Mouse (Mus musculus) kidney, embryonic 16.5 days (tissue): ENCODE results near the gene Cidec. TPM values are rescaled to one million over a fixed set of nuclear protein-coding genes. Genes with fewer than 3 reads are reported as not detected.

Experiments
- ATAC-seq: fragments of 200-750 bp; cut with Nextera tagmentation; 2 replicates; pipeline ENCODE4 v1.8.0; 2017; ENCODE audit warnings: moderate TSS enrichment; ENCODE audit not compliant: low FRiP score, low TSS enrichment
- H3K27ac ChIP-seq: fragments of 300-500 bp; sonication (generic); 2 replicates; pipeline ENCODE4 v1.5.1; 2014; ENCODE audit warnings: low read length
- H3K27me3 ChIP-seq: fragments of 300-500 bp; sonication (generic); 2 replicates; pipeline ENCODE4 v1.6.1; 2014; ENCODE audit warnings: low read length, control low read depth, mixed read lengths; ENCODE audit not compliant: insufficient read depth
- H3K36me3 ChIP-seq: fragments of 300-500 bp; sonication (generic); 2 replicates; pipeline ENCODE4 v1.6.1; 2014; ENCODE audit warnings: low read length, control low read depth, mixed read lengths; ENCODE audit not compliant: insufficient read depth
- H3K4me1 ChIP-seq: fragments of 300-500 bp; sonication (generic); 2 replicates; pipeline ENCODE4 v1.6.1; 2014; ENCODE audit warnings: low read length, control low read depth, mixed read lengths; ENCODE audit not compliant: insufficient read depth
- H3K4me2 ChIP-seq: fragments of 300-500 bp; sonication (generic); replicated peaks from 2 replicates; pipeline ENCODE4 v1.6.1; 2014; ENCODE audit warnings: low read depth, low read length
- H3K4me3 ChIP-seq: fragments of 300-500 bp; sonication (generic); 2 replicates; pipeline ENCODE4 v1.5.1; 2014; ENCODE audit warnings: mild to moderate bottlenecking, low read length
- H3K9ac ChIP-seq: fragments of 300-500 bp; sonication (generic); replicated peaks from 2 replicates; pipeline ENCODE4 v1.6.1; 2014; ENCODE audit warnings: low read length
- H3K9me3 ChIP-seq: fragments of 300-500 bp; sonication (generic); 2 replicates; pipeline ENCODE4 v1.6.1; 2016; ENCODE audit warnings: low read length, control low read depth
- WGBS: fragments of 180-500 bp; shearing (Covaris S2); extraction: QIAGEN DNeasy Blood & Tissue Kit; methylation state at CpG from one replicate; pipeline ENCODE4 v1.1.7; 2014; 5-methylcytosine and 5-hydroxymethylcytosine counted together
- polyA plus RNA-seq: library from polyadenylated mRNA; unstranded; fragments of >200 nt; fragmentation: Nextera tagmentation; extraction: Ambion mirVana; gene quantifications from 2 replicates; pipeline ENCODE4 v1.2.1, GENCODE M21; 2015

The Cidec gene
- polyA plus RNA-seq, 1 experiment from 2014 or later: not detected

DNA sequence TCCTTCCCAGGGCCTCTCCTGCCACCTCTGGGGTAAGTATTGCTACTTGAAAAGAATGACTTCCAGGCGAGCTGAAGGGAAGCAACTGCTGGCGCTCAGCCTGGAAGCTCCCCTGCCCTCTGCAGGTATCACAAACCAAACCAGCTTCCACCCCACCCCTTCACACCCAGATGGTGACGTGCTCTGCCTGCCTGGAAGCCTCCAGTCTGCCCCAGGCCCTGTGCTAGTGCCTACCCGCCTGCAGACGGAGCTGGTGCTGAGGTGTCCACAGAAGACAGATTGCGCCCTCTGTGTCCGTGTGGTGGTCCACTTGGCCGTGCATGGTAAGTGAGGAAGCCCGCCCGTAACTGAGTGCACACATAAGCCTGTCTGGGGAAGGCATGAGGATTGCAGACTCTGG is 36.5 kb upstream of the Cidec start:
- ATAC-seq: no peak
- no peaks in the 10 kb centered on the region for H3K9me3 ChIP-seq
- peaks cover 5% of the 10 kb centered on the region for H3K27me3 ChIP-seq
- H3K4me3 ChIP-seq: no peak overlapping the region
- peak overlapping the region; percentile 73; the same call in 1 of the 2 replicates for H3K9ac ChIP-seq
- 75% methylated on average over 10 of the region's 10 CpGs for WGBS
- H3K36me3 ChIP-seq: no peaks in the 10 kb centered on the region
- peaks cover 28% of the 10 kb centered on the region for H3K4me1 ChIP-seq
- peak overlapping the region; percentile 78; the same call in 1 of the 2 replicates for H3K27ac ChIP-seq
- H3K4me2 ChIP-seq: peak overlapping the region; percentile 62

DNA sequence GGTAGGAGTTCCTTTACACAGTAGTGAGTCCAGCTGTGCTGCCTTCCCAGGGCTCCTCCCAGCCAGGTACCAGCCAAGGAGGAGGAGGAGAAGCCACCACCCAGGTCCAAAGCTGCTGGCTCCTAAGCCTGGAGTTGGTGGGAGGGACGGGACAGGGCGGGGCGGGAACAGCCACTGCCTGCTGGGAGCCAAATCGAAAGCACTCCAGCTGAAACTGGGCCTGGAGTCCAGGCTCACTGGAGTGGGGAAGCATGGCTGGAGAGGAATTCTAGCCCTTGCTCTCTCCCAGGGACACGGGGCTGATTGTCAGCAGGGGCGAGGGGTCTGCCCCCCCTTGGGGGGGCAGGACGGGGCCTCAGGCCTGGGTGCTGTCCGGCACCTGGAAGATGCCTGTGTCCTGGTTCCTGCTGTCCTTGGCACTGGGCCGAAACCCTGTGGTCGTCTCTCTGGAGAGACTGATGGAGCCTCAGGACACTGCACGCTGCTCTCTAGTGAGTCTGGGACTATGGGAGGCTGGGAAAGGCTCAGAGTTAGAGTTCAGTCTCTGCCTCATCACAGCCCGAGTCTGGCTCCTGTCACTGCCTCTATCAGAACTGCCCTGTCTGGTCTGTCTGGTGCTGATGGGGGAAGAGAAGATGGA is 35.9 kb upstream of the Cidec start, which contains the start of gene Il17rc:
Gene Il17rc (plus strand): TSS at position 131 of the 640 bp plus-strand sequence.
- Histone ChIP-seq H3K4me1 (peaks cover 28% of the 10 kb centered on the region), H3K27ac (peak within 1 kb of the TSS; percentile 78), H3K9me3 (no peaks in the 10 kb centered on the region), H3K27me3 (peaks cover 5% of the 10 kb centered on the region; the same call in 1 of the 2 replicates), H3K4me3 (peak within 1 kb of the TSS; percentile 40), H3K4me2 (peak within 1 kb of the TSS; percentile 62), H3K36me3 (no peaks in the 10 kb centered on the region), H3K9ac (peak within 1 kb of the TSS; percentile 73)
- WGBS: 20% methylated on average over 12 of the region's 12 CpGs
- ATAC-seq: peak; percentile 76

DNA sequence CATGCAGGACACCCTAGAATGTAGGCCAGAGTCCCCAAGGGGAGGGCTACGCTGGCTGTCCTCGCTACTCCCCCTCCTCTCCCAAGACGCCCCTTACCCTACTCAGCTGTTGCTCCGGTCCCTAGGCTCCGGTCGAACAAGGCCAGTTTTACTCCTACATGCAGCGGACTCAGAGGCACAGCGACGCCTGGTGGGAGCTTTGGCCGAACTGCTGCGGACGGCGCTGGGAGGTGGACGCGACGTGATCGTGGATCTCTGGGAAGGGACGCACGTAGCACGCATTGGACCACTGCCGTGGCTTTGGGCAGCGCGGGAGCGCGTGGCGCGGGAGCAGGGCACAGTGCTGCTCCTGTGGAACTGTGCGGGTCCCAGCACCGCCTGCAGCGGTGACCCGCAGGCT is 33.9 kb upstream of the Cidec start:
- Histone ChIP-seq H3K36me3 (no peaks in the 10 kb centered on the region), H3K4me1 (peaks cover 28% of the 10 kb centered on the region), H3K4me3 (peak overlapping the region; percentile 37), H3K4me2 (peak overlapping the region; percentile 73), H3K9me3 (no peaks in the 10 kb centered on the region), H3K9ac (peak overlapping the region; percentile 63), H3K27me3 (peaks cover 5% of the 10 kb centered on the region; the same call in 1 of the 2 replicates), H3K27ac (no peak overlapping the region)
- WGBS: 1% methylated on average over 31 of the region's 31 CpGs
- peak; percentile 52 for ATAC-seq

DNA sequence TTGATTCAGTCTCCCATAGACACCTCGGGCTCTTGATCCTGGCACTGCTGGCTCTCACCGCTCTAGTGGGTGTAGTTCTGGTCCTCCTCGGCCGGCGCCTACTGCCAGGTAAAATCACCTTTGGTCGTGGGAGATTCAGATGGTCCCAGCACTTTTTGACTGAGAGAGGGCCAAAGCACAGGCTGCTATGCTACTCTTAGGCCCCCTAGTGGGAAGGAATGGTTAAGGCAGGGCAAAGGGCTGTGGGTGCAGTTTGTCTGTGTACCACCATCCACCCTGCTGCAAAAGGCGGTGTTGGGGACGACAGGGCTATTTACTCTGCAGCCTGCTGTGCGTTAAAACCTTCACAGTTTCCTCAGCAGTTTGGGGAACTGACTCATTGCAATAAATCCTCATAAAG is 33.5 kb upstream of the Cidec start:
- peaks cover 5% of the 10 kb centered on the region; the same call in 1 of the 2 replicates for H3K27me3 ChIP-seq
- no peaks in the 10 kb centered on the region for H3K9me3 ChIP-seq
- WGBS: 6% methylated on average over 9 of the region's 9 CpGs
- peaks cover 28% of the 10 kb centered on the region for H3K4me1 ChIP-seq
- no peak overlapping the region for H3K27ac ChIP-seq
- H3K9ac ChIP-seq: peak overlapping the region; percentile 63
- ATAC-seq: peak; percentile 64
- H3K36me3 ChIP-seq: no peaks in the 10 kb centered on the region
- peak overlapping the region; percentile 37 for H3K4me3 ChIP-seq
- H3K4me2 ChIP-seq: peak overlapping the region; percentile 73

DNA sequence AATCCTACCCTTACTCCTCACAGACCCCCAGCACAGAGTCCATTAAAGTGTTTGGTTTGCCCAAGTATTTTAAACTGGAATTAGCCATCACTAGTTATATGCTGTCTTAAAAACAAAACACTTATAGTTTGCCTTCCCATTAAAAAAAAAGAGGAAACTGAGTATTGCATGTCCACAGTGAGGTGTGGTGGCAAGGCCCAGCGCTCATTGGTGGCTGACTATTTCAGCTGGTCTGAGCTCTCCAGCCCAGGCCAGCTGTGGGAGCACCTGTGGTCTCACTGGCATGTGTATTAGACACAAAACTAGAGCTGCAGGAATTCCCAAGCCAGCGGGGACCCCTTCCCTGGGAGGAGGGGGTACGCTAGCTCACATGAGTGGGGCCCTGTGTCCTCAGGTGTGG is 33.0 kb upstream of the Cidec start:
- Histone ChIP-seq H3K4me1 (peaks cover 28% of the 10 kb centered on the region), H3K36me3 (no peaks in the 10 kb centered on the region), H3K4me3 (no peak overlapping the region), H3K27ac (no peak overlapping the region), H3K27me3 (peaks cover 5% of the 10 kb centered on the region; the same call in 1 of the 2 replicates), H3K9me3 (no peaks in the 10 kb centered on the region), H3K4me2 (no peak overlapping the region), H3K9ac (peak overlapping the region; percentile 37; the same call in 1 of the 2 replicates)
- 67% methylated on average over 3 of the region's 3 CpGs for WGBS
- no peak for ATAC-seq

DNA sequence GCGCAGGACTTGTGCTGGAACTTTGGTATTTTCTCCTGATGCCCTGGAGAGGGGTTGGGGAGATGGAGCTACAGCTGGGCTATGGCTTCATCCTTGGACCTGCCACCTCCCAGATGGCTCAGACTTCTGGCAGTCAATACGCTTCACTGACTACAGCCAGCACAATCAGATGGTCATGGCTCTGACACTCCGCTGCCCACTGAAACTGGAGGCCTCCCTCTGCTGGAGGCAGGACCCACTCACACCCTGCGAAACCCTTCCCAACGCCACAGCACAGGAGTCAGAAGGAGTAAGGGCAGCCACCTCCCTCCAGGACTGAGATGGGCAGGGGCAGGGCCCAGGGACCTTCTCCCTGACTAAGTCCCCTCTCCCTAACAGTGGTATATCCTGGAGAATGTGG is 30.0 kb upstream of the Cidec start:
- Histone ChIP-seq H3K4me3 (no peak overlapping the region), H3K27ac (no peak overlapping the region), H3K4me1 (peaks cover 12% of the 10 kb centered on the region; the same call in 1 of the 2 replicates), H3K9me3 (no peaks in the 10 kb centered on the region), H3K27me3 (peaks cover 5% of the 10 kb centered on the region; the same call in 1 of the 2 replicates), H3K36me3 (no peaks in the 10 kb centered on the region), H3K9ac (no peak overlapping the region), H3K4me2 (no peak overlapping the region)
- 34% methylated on average over 5 of the region's 5 CpGs for WGBS
- peak; percentile 62; the same call in 1 of the 2 replicates for ATAC-seq

DNA sequence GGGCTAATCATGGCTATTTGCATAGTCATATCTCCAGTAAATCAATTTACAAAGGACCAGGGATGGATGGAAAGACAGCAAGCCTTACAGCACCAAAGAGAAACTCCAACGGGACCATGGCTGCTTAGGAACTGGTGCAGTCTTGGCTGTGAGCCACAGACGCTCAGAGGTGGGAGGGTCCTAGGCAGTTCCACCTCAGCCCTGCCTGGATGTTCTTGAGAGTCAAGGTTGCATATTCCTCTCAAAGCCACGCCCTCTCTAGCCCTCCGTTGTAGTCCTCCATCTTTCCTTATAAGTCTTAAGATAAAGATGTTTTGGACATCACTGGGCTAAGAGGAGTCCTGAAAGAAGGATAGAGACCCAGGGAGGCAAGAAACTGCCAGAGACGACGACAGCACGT is 28.5 kb upstream of the Cidec start:
- 0 out of 2 replicates have a peak, but pooled peaks cover 3% of the 10 kb centered on the region for H3K4me1 ChIP-seq
- H3K4me3 ChIP-seq: no peak overlapping the region
- no peak overlapping the region for H3K9ac ChIP-seq
- no peaks in the 10 kb centered on the region for H3K36me3 ChIP-seq
- WGBS: 69% methylated on average over 7 of the region's 7 CpGs
- no peak overlapping the region for H3K4me2 ChIP-seq
- H3K9me3 ChIP-seq: no peaks in the 10 kb centered on the region
- no peak for ATAC-seq
- H3K27me3 ChIP-seq: no peaks in the 10 kb centered on the region
- H3K27ac ChIP-seq: no peak overlapping the region

DNA sequence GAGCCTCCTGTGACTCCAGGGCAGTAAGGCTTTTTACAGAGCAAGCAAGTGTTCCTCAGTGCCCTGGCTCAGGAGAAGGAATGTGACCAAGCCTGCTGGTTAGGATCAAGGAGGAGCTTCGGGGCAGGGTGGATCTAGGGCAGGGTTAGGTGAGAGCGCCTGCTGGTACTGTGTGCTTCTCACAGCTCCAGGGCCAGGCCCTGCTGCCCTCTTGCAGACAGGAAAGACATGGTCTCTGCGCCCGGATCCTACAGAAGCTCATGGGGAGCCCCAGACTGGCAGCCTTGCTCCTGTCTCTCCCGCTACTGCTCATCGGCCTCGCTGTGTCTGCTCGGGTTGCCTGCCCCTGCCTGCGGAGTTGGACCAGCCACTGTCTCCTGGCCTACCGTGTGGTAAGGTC is 23.1 kb upstream of the Cidec start:
- 0 out of 2 replicates have a peak overlapping the region, but pooled peaks have one; percentile 35 for H3K27ac ChIP-seq
- H3K36me3 ChIP-seq: no peaks in the 10 kb centered on the region
- H3K4me1 ChIP-seq: peaks cover 3% of the 10 kb centered on the region; the same call in 1 of the 2 replicates
- WGBS: 54% methylated on average over 10 of the region's 10 CpGs
- H3K4me3 ChIP-seq: no peak overlapping the region
- peak overlapping the region; percentile 28; the same call in 1 of the 2 replicates for H3K4me2 ChIP-seq
- no peaks in the 10 kb centered on the region for H3K9me3 ChIP-seq
- no peaks in the 10 kb centered on the region for H3K27me3 ChIP-seq
- peak; percentile 82 for ATAC-seq
- no peak overlapping the region; the same call in 1 of the 2 replicates for H3K9ac ChIP-seq

DNA sequence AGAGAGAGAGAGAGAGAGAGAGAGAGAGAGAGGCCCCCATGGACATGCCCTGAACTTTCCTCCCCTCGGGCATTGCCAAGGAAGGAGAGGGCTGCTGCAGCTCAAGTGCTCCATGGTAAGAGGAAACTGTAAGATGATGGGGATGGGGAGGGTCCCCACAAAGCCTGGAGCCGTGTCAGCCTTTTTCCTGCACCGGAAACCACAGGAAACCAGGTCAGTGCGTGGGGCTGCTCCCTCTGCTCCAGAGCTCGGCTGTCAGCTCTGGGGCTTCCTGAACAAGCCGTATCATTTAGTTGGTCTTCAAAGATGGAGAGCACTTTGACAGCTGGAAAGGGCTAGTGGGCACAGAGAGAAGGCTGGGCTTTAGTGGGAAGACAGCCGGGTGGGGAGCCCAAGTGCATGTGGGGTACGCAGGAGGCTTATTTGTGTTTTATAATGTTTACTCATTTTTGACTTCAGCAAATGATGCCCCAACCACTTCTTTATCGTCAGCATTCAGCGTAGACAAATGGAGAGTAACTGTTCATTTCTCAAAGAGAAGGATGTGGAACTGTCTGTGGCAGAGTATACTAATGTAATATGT is 22.5 kb upstream of the Cidec start, which contains the start of gene Il17re:
Gene Il17re (plus strand): TSS at position 533 of the 583 bp plus-strand sequence.
- Histone ChIP-seq H3K9ac (peak within 1 kb of the TSS; percentile 1; the same call in 1 of the 2 replicates), H3K27ac (0 out of 2 replicates have a peak within 1 kb of the TSS, but pooled peaks have one; percentile 35), H3K4me3 (no peak within 1 kb of the TSS), H3K36me3 (no peaks in the 10 kb centered on the region), H3K4me1 (peaks cover 3% of the 10 kb centered on the region; the same call in 1 of the 2 replicates), H3K9me3 (no peaks in the 10 kb centered on the region), H3K4me2 (peak within 1 kb of the TSS; percentile 28; the same call in 1 of the 2 replicates), H3K27me3 (no peaks in the 10 kb centered on the region)
- 56% methylated on average over 10 of the region's 10 CpGs for WGBS
- no peak for ATAC-seq
